Mouse (Mus musculus) megakaryocyte-erythroid progenitor cell, adult 5 weeks (primary cell): ENCODE results near the gene Hspg2. TPM values are rescaled to one million over a fixed set of nuclear protein-coding genes. Genes with fewer than 3 reads are reported as not detected.

Experiments
- polyA plus RNA-seq: library from polyadenylated mRNA; stranded (reverse); fragments of >175 nt; gene quantifications from 2 replicates; pipeline ENCODE4 v1.2.3, GENCODE M21; 2012

Hspg2 gene
- 0.17 and 0.20 TPM in 2 replicates for polyA plus RNA-seq

GRCm38 (mm10) chr4:137468260-137469080, at the start of gene Hspg2:
TSS of gene Hspg2 (plus strand) at chr4:137468769.

DNA sequence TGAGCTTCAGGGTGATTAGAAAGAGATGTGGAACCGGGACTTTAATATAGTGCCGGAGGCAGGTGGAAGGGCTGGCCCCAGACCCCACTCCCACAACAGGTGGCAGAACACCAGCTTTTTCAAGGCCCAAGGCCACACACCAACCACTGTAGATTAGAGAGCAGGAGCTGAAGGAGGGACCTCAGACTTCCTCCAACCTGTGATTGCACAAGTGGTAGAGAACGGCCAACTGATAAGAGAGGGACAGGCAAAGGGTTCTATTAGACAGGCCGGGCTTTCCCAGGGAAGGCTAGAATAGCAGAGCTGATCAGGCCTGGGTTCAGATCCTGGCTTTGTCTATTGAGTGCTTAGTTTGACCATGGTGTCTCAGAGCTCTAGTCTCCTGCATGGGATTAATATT, 38.1 kb upstream of the Hspg2 start, which contains the start of gene Cela3b:
Gene Cela3b, minus strand, starts transcription at position 39 of the 400 bp plus-strand sequence.

DNA sequence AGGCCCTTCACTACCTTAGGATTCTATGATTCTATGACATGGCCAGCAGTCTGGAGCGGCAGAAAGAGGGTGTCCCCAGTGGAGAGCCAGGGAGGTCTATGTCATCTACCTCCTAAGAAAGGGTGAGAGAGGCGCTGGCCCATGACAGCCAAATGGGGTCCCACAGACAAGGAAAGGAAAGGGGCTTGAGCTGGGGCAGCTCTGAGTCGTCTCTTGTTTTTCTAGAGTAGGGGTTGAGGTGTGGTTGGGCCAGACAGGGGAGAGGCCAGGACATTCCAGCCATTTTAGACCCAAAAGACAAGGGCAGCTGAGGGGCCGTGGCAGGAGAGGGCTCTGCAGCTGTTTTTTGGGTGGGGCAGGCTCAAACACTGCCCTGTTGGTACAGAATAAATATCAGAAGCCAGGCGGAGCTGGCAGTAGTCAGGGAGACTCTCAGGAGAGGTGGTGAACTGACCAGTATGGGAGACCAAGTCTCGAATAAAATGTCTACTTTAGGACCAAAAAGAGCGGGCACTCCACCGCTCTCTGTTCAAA, 15.3 kb upstream of the Hspg2 start, which contains the start of gene 1700013G24Rik:
Gene 1700013G24Rik, plus strand, starts transcription at position 51 of the 534 bp plus-strand sequence.

GRCm38 (mm10) chr4:137574469-137574868, 105.9 kb downstream of the Hspg2 start, which contains the start of gene Ldlrad2:
TSS of gene Ldlrad2 (minus strand) at chr4:137574569.

GRCm38 (mm10) chr4:137593601-137594495, 125.3 kb downstream of the Hspg2 start, which contains the start of gene Usp48:
TSS of gene Usp48 (plus strand) at chr4:137593755.

Other genes with a start within 250 kb of the Hspg2 start
- not detected in 2 replicates for gene Wnt4, start 191.3 kb upstream of the Hspg2 start, polyA plus RNA-seq
- 22.7 and 28.1 TPM in 2 replicates for gene Cdc42, start 111.0 kb upstream of the Hspg2 start, polyA plus RNA-seq
- not detected in 2 replicates for gene Cela3a, start 59.0 kb upstream of the Hspg2 start, polyA plus RNA-seq
- not detected in 2 replicates for gene Cela3b, start 38.2 kb upstream of the Hspg2 start, polyA plus RNA-seq
- gene 1700013G24Rik, start 15.5 kb upstream of the Hspg2 start, polyA plus RNA-seq, result not detected in 2 replicates
- gene Ldlrad2, start 105.8 kb downstream of the Hspg2 start, polyA plus RNA-seq, result not detected in 2 replicates
- gene Usp48, start 125.0 kb downstream of the Hspg2 start, polyA plus RNA-seq, result 59.0 and 78.5 TPM in 2 replicates
- gene Rap1gap, start 196.0 kb downstream of the Hspg2 start, polyA plus RNA-seq, result 12.2 and 15.4 TPM in 2 replicates